Mouse (Mus musculus) intestine, postnatal 0 days (tissue): ENCODE data around the gene Hivep3. TPM values are rescaled to one million over a fixed set of nuclear protein-coding genes. Genes with fewer than 3 reads are reported as not detected.

Experiments used
- ATAC-seq: fragments of 200-750 bp; cut with Nextera tagmentation; 2 replicates; pipeline ENCODE4 v1.8.0; 2017; ENCODE audit warnings: mild to moderate bottlenecking, moderate TSS enrichment, moderate library complexity
- H3K27ac ChIP-seq: fragments of 300-500 bp; sonication (generic); 2 replicates; pipeline ENCODE4 v1.5.1; 2014; ENCODE audit warnings: mild to moderate bottlenecking, low read depth, low read length, moderate library complexity
- H3K27me3 ChIP-seq: fragments of 300-500 bp; sonication (generic); replicated peaks from 2 replicates; pipeline ENCODE4 v1.6.1; 2014; ENCODE audit warnings: low read length, mixed read lengths; ENCODE audit not compliant: control insufficient read depth, insufficient read depth
- H3K36me3 ChIP-seq: fragments of 300-500 bp; sonication (generic); 2 replicates; pipeline ENCODE4 v1.6.1; 2014; ENCODE audit warnings: mild to moderate bottlenecking, moderate library complexity; ENCODE audit not compliant: control insufficient read depth, insufficient read depth
- H3K4me1 ChIP-seq: fragments of 300-500 bp; sonication (generic); replicated peaks from 2 replicates; pipeline ENCODE4 v1.6.1; 2014; ENCODE audit warnings: antibody characterized with exemption, low read length, mixed read lengths; ENCODE audit not compliant: control insufficient read depth, insufficient read depth
- H3K4me2 ChIP-seq: fragments of 300-500 bp; sonication (generic); replicated peaks from 2 replicates; pipeline ENCODE4 v1.6.1; 2014; ENCODE audit warnings: low read depth, mild to moderate bottlenecking, moderate library complexity
- H3K4me3 ChIP-seq: fragments of 300-500 bp; sonication (generic); 2 replicates; pipeline ENCODE4 v1.5.1; 2014; ENCODE audit warnings: low read depth, low read length
- H3K9ac ChIP-seq: fragments of 300-500 bp; sonication (generic); 2 replicates; pipeline ENCODE4 v1.6.1; 2014; ENCODE audit warnings: mild to moderate bottlenecking, low read depth, low read length
- H3K9me3 ChIP-seq: fragments of 300-500 bp; sonication (generic); 2 replicates; pipeline ENCODE4 v1.6.1; 2016; ENCODE audit warnings: mixed run types; ENCODE audit not compliant: control insufficient read depth
- CTCF ChIP-seq: sonication (generic); IDR thresholded peaks from 2 replicates; pipeline ENCODE4 v1.5.1; 2016; ENCODE audit warnings: low read depth, mild to moderate bottlenecking, control low read depth, antibody characterized with exemption, moderate library complexity
- WGBS: fragments of 180-500 bp; shearing (Covaris S2); extraction: QIAGEN DNeasy Blood & Tissue Kit; methylation state at CpG from one replicate; pipeline ENCODE4 v1.1.7; 2014; 5-methylcytosine and 5-hydroxymethylcytosine counted together
- polyA plus RNA-seq: library from polyadenylated mRNA; unstranded; fragments of >200 nt; fragmentation: Nextera tagmentation; extraction: Ambion mirVana; gene quantifications from 2 replicates; pipeline ENCODE4 v1.2.1, GENCODE M21; 2015

The Hivep3 gene
- polyA plus RNA-seq, 1 experiment from 2014 or later: 4.1 TPM

GRCm38 (mm10) chr4:119934901-119935300 lies 201.3 kb downstream of the Hivep3 start:
- Histone ChIP-seq H3K4me3 (no peak overlapping the region), H3K27me3 (no peaks in the 10 kb centered on the region), H3K36me3 (no peaks in the 10 kb centered on the region), H3K9me3 (no peaks in the 10 kb centered on the region), H3K4me1 (no peaks in the 10 kb centered on the region), H3K4me2 (no peak overlapping the region), H3K27ac (no peak overlapping the region), H3K9ac (no peak overlapping the region)
- 84% methylated on average over 4 of the region's 4 CpGs for WGBS
- ATAC-seq: no peak
- TF ChIP-seq CTCF: no peak

GRCm38 (mm10) chr4:119937876-119938275 lies 204.3 kb downstream of the Hivep3 start:
- Histone ChIP-seq H3K9ac (no peak overlapping the region), H3K27ac (no peak overlapping the region), H3K36me3 (no peaks in the 10 kb centered on the region), H3K4me1 (no peaks in the 10 kb centered on the region), H3K9me3 (no peaks in the 10 kb centered on the region), H3K4me2 (no peak overlapping the region), H3K4me3 (no peak overlapping the region), H3K27me3 (no peaks in the 10 kb centered on the region)
- WGBS: 64% methylated on average over 7 of the region's 7 CpGs
- TF ChIP-seq CTCF: no peak
- ATAC-seq: no peak

- no peak for TF ChIP-seq CTCF
- H3K4me3 ChIP-seq: no peak overlapping the region
- H3K4me1 ChIP-seq: no peaks in the 10 kb centered on the region
- no peaks in the 10 kb centered on the region for H3K27me3 ChIP-seq
- H3K9me3 ChIP-seq: no peaks in the 10 kb centered on the region
- H3K27ac ChIP-seq: no peak overlapping the region
- no peak for ATAC-seq
- no peak overlapping the region for H3K4me2 ChIP-seq
- 82% methylated on average over 4 of the region's 4 CpGs for WGBS
- H3K9ac ChIP-seq: no peak overlapping the region
- no peaks in the 10 kb centered on the region for H3K36me3 ChIP-seq
Measured at GRCm38 (mm10) chr4:119938518-119938917, 204.9 kb downstream of the Hivep3 start.

- Histone ChIP-seq H3K9me3 (no peaks in the 10 kb centered on the region), H3K4me2 (no peak overlapping the region), H3K36me3 (no peaks in the 10 kb centered on the region), H3K27ac (no peak overlapping the region), H3K9ac (no peak overlapping the region), H3K27me3 (no peaks in the 10 kb centered on the region), H3K4me3 (no peak overlapping the region), H3K4me1 (no peaks in the 10 kb centered on the region)
- no peak for TF ChIP-seq CTCF
- WGBS: 80% methylated on average over 6 of the region's 6 CpGs
- ATAC-seq: no peak
Measured at GRCm38 (mm10) chr4:119939786-119940185, 206.2 kb downstream of the Hivep3 start.

- no peak for TF ChIP-seq CTCF
- Histone ChIP-seq H3K27ac (no peak overlapping the region), H3K36me3 (no peaks in the 10 kb centered on the region), H3K4me3 (no peak overlapping the region), H3K9me3 (0 out of 2 replicates have a peak, but pooled peaks cover 3% of the 10 kb centered on the region), H3K9ac (no peak overlapping the region), H3K27me3 (no peaks in the 10 kb centered on the region), H3K4me1 (no peaks in the 10 kb centered on the region), H3K4me2 (no peak overlapping the region)
- no peak for ATAC-seq
- 63% methylated on average over 3 of the region's 3 CpGs for WGBS
Measured at GRCm38 (mm10) chr4:119946224-119946887, 212.8 kb downstream of the Hivep3 start.

GRCm38 (mm10) chr4:119947232-119948162 lies 213.9 kb downstream of the Hivep3 start:
- peak; percentile 78 for ATAC-seq
- Histone ChIP-seq H3K4me3 (no peak overlapping the region), H3K36me3 (no peaks in the 10 kb centered on the region), H3K9ac (no peak overlapping the region), H3K4me2 (no peak overlapping the region), H3K27me3 (no peaks in the 10 kb centered on the region), H3K4me1 (no peaks in the 10 kb centered on the region), H3K9me3 (0 out of 2 replicates have a peak, but pooled peaks cover 3% of the 10 kb centered on the region), H3K27ac (no peak overlapping the region)
- peak; percentile 56 for TF ChIP-seq CTCF
- WGBS: 59% methylated on average over 12 of the region's 12 CpGs
